Mouse (Mus musculus) urinary bladder, postnatal 25 days (tissue): ENCODE measurements around the gene Rab4a.

Experiments
- DNase-seq: peaks from one replicate; pipeline ENCODE4 v3.0.0; 2022; ENCODE audit warnings: low spot score

Rab4a gene

GRCm38 (mm10) chr8:123805718-123806373 lies at the start of gene Rab4a:
Gene Rab4a, plus strand, starts transcription at chr8:123805985.
- DNase-seq: peak; percentile 81

DNA sequence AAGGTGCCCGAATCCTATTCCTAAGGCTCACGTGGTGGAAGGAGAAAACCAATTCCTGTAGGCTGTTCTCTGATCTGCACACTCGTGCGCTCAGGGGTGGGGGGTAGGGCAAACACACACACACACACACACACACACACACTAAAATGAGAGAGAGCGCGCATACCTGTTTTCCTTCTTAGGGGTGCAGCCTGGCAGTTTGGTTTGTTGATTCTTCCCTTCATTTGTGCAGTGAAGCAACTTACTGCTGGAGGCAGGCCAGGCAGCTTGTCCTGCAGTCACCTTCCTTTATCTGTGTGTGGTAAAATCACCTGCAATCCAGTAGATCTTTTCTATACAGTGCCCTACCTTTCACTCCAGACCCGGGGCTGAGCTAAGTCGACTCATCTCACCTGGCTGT lies 48.9 kb upstream of the Rab4a start:
- no peak for DNase-seq

- DNase-seq: no peak
Measured at GRCm38 (mm10) chr8:123758935-123759334, 46.9 kb upstream of the Rab4a start.

GRCm38 (mm10) chr8:123759933-123760332 lies 45.9 kb upstream of the Rab4a start:
- no peak for DNase-seq

- no peak for DNase-seq
Measured at GRCm38 (mm10) chr8:123760579-123760978, 45.2 kb upstream of the Rab4a start.

DNA sequence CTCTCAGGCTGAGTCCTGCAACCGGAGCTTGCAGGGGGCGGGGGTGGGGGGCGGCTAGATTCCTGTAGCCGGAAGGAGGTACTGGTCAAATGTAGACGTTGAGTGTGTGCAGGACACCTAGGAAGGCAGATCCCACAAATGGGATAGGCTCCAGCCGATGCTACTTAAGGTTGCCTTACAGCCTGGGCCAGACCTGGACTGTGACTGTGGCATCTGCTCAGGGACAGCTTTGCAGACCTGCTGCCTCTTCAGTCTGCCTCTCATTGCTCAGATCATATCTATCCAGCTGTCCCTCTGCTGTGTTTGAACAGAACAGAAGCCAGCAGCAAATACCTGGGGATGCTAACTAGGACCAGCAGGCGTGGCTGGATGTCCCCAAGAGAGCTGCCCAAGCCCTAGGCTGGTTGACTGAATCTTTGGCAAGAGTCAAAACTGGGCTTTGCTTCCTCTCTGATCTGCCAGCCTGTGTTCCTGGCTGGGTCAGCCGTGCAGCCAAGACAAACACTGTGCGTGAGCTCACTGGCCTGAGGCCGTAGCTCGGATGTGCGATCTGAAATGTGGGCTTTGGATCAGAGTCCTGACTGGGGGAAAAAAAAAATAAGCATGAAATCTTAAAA lies 44.4 kb upstream of the Rab4a start:
- no peak for DNase-seq

GRCm38 (mm10) chr8:123761883-123762270 lies 43.9 kb upstream of the Rab4a start:
- no peak for DNase-seq

GRCm38 (mm10) chr8:123763355-123763754 lies 42.4 kb upstream of the Rab4a start:
- peak; percentile 40 for DNase-seq

- DNase-seq: no peak
Measured at GRCm38 (mm10) chr8:123764671-123765070, 41.1 kb upstream of the Rab4a start.

DNA sequence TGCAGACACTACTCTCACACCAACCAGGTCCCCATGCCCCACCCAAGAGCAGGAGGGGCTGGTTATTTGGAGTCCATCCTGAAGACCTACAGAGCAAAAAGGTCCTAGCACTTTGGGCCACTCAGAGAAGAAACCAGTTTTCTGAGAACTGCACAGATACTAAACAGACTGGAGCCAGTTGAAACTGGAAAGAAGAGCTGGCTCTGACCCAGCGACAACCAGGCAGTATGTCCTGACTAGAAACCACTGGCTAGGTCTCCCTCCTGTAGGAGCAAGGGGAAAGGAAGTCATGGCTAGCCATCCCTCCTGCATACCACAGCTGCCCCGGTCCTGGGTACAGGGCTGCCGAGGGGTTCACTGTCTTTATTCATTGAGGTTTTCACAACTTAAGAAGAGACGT lies 39.3 kb upstream of the Rab4a start:
- DNase-seq: no peak

DNA sequence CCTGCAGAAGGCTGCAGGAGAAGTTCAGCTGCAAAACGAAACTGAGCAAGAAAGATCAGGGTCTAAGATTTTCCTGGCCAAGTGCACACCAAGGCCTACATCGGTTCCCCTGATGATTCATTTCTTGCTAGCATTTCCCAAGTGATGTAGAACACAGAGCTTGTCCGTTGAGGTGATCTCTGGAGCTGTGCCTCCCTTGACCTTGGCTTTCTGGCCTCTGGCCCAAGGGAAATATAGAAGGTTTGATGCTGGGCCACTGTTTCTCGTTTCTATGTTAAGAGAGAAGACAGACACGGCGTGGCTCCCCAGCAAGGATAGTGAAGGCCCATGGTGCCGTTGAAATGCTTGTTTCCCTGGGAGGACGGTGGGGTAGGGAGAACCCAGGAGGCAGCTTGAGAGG lies 37.9 kb upstream of the Rab4a start:
- no peak for DNase-seq

DNA sequence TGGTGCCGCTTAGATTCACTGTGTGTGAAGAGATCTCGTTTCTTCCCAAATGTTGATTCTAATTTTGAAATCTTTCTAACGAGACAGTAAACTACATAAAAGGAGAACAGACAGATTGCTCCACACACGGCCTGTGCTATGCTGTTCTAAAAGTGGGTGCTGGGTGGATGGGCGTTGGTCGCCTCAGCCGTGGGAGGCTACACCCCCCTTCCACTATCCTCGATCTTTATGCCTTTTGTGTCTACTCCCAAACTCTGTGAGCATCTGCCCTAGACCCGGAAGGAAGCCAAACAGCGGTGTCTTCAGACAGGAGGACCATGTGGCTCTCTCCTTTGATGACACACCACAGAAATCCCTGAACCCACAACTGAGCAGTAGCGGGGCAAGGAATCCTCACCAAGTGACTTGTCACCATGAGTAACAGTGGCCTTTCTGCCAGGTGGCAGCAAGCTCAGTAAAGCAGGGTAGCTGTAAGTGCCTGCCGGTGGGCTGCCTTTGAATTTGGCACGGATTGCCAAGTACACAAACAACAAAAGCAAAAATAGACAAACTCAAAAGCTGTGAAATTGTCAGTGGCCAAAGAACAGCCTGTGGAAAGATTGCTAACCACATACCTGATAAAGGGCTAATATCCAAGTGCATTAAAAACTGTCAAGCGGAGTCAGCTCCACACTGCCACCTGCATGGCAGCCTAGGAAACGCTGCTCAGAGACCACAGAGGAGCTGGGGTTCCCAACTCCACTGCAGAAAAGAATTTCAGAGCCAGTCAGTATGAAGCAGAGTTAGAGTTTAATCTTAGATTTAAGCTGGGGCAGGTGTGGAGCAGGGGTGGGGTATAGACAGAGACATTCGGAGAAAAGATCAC lies 37.1 kb upstream of the Rab4a start:
- peak; percentile 48 for DNase-seq

DNA sequence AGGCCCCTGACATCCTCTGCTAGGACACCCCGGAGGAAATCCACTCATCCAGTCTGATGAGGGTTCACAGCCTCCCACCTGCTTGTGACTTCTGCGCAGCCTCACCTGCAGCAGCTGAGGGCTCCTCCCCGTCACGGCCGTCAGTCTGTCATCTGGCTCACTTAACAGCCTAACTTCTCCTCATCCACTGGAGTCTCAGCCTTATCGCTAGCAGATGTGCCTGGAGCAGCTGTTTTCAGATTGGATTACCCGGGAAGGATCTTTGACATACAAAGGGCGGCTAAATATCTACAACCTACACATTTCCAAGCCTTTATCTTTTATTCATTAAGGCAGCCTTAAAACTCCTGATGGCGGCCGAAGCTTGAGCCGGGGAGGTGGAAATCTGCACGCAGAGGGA lies 32.3 kb upstream of the Rab4a start:
- no peak for DNase-seq

DNA sequence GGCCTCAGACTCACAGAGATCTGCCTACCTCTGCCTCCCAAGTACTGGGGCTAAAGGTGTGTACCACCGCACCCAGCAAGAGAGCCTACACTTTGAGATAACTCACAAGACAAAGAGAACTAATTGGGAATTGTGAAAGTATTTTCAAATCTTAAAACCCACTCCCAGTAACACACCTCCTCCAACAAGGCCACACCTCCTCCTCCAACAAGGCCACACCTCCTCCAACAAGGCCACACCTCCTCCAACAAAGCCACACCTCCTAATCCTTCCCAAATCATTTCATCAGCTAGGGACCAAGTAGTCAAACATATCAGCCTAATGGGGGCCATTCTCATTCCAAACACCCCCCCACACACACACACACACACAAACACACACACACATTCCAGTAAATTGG lies 31.3 kb upstream of the Rab4a start:
- DNase-seq: no peak

DNA sequence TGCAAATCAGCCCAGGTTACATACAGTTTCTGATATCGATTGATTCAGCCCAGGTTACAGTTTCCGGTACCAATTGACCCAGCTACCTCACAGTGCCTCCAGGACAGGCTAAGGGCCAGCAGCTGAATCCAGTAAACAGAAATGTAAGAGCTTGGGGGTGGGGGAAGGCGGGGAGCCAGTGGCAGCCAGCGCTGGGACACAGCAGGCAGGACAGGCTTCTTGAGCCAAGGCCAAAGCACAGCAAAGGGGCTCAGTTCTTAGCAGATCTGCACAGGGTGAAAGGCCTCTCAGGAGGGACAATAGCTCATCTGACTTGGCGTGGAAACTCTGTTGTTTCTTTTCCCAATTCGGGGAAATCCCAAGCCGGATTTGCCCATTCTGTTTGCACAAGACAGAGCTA lies 28.5 kb upstream of the Rab4a start:
- DNase-seq: no peak

DNA sequence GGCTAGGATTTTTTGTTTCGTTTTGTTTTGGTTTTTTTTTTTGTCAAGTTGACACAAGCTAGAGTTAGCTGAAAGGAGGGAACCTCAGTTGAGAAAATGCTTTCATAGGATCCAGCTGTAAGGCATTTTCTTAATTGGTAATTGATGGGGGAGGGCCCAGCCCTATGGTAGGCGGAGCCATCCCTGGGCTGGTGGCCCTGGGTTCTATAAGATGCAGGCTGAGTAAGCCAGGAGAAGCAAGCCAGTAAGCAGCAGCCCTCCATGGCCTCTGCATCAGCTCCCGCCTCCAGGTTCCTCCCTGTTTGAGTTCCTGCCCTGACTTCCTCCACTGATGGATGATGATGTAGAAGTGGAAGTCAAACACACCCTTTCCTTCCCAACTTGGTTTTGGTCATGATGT lies 25.3 kb upstream of the Rab4a start:
- no peak for DNase-seq

DNA sequence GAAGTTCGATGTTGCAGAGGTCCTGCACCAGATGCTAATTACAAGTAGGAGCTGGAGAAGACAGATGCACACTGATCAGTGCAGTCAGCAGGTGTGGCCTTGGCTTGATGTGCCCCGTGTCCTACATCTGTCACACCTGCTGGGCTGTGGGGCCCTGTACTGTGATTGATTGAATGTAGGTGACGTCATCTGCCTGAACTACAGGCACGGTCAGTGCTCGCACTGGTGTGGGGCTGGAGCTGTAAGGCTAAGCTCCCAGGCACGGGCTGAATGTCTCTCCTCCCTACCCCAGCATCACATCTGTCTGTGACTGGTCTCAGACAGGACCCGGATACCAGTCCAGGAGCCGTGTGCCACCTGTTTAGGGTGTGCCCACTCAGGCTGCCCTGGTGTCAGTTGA lies 24.5 kb upstream of the Rab4a start:
- no peak for DNase-seq

GRCm38 (mm10) chr8:123783525-123784249 lies 22.1 kb upstream of the Rab4a start:
- DNase-seq: peak; percentile 68

- no peak for DNase-seq
Measured at GRCm38 (mm10) chr8:123786166-123786565, 19.6 kb upstream of the Rab4a start.

GRCm38 (mm10) chr8:123786644-123787043 lies 19.1 kb upstream of the Rab4a start:
- DNase-seq: no peak

- DNase-seq: no peak
Measured at GRCm38 (mm10) chr8:123787254-123787897, 18.4 kb upstream of the Rab4a start.
